Mouse (Mus musculus): ENCODE measurements around the gene Zfyve27. TPM values are rescaled to one million over a fixed set of nuclear protein-coding genes. Genes with fewer than 3 reads are reported as not detected.

Zfyve27 gene
- 32.0 and 33.0 TPM in 2 replicates for polyA plus RNA-seq (2016; fragmentation: Nextera tagmentation; extraction: Ambion mirVana)

- H3K27ac ChIP-seq (replicated peaks): no peak within 1 kb of the TSS
- peaks cover 3% of the 10 kb centered on the region; the same call in 1 of the 2 replicates for H3K4me1 ChIP-seq
- no peak within 1 kb of the TSS for H3K4me3 ChIP-seq
- no peaks in the 10 kb centered on the region for H3K36me3 ChIP-seq (replicated peaks)
- peaks cover 26% of the 10 kb centered on the region for H3K27me3 ChIP-seq (replicated peaks; ENCODE audit: low read depth, poor library complexity, severe bottlenecking)
- DNase-seq (ENCODE audit: low spot score): no peak
- WGBS: 79% methylated on average over 5 of the region's 5 CpGs
- no peaks in the 10 kb centered on the region for H3K9me3 ChIP-seq
These were observed at the start of gene Zfyve27 for GRCm38 (mm10) chr19:42163764-42164163. TSS of gene Zfyve27 (plus strand) at chr19:42163951.

GRCm38 (mm10) chr19:42115783-42116335 is 47.9 kb upstream of the Zfyve27 start:
- Histone ChIP-seq H3K27ac (replicated peaks) (no peak overlapping the region), H3K36me3 (replicated peaks) (peaks cover 87% of the 10 kb centered on the region), H3K4me1 (no peaks in the 10 kb centered on the region), H3K9me3 (no peaks in the 10 kb centered on the region), H3K4me3 (no peak overlapping the region), H3K27me3 (replicated peaks; ENCODE audit: low read depth, poor library complexity, severe bottlenecking) (no peaks in the 10 kb centered on the region)
- DNase-seq (ENCODE audit: low spot score): no peak
- WGBS: 90% methylated on average over 4 of the region's 4 CpGs

- no peak for DNase-seq (ENCODE audit: low spot score)
- Histone ChIP-seq H3K36me3 (replicated peaks) (peaks cover 94% of the 10 kb centered on the region), H3K4me1 (no peaks in the 10 kb centered on the region), H3K4me3 (no peak overlapping the region), H3K9me3 (no peaks in the 10 kb centered on the region), H3K27ac (replicated peaks) (no peak overlapping the region), H3K27me3 (replicated peaks; ENCODE audit: low read depth, poor library complexity, severe bottlenecking) (no peaks in the 10 kb centered on the region)
- WGBS: 96% methylated on average over 9 of the region's 9 CpGs
These were observed 45.6 kb upstream of the Zfyve27 start for GRCm38 (mm10) chr19:42118142-42118541.

GRCm38 (mm10) chr19:42118596-42118995 is 45.2 kb upstream of the Zfyve27 start:
- Histone ChIP-seq H3K27ac (replicated peaks) (no peak overlapping the region), H3K27me3 (replicated peaks; ENCODE audit: low read depth, poor library complexity, severe bottlenecking) (no peaks in the 10 kb centered on the region), H3K4me1 (no peaks in the 10 kb centered on the region), H3K4me3 (no peak overlapping the region), H3K9me3 (no peaks in the 10 kb centered on the region), H3K36me3 (replicated peaks) (peaks cover 94% of the 10 kb centered on the region)
- DNase-seq (ENCODE audit: low spot score): no peak
- 91% methylated on average over 5 of the region's 5 CpGs for WGBS

DNA sequence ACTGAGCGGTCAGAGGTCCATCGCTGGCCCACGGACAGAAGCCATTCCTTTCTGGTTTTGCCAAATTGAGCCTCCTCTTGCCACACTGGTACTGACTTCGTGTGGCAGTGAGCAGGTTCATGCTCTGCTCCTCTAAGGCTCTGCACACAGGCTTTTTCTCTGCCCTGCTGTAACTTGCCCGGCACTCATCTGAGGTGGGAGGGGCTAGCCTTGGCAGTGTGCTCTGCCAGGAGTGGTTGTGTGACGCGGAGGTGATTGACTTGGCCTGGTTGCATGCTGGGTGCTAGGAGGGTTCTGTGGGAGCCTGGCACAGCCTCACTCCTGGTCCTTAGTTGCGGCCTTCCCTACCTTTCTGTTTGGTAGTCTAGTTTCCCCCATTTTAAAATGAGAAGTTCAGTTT is 43.3 kb upstream of the Zfyve27 start:
- no peaks in the 10 kb centered on the region for H3K9me3 ChIP-seq
- H3K36me3 ChIP-seq (replicated peaks): peaks cover 94% of the 10 kb centered on the region
- H3K27ac ChIP-seq (replicated peaks): no peak overlapping the region
- WGBS: 93% methylated on average over 8 of the region's 8 CpGs
- DNase-seq (ENCODE audit: low spot score): no peak
- no peaks in the 10 kb centered on the region for H3K27me3 ChIP-seq (replicated peaks; ENCODE audit: low read depth, poor library complexity, severe bottlenecking)
- H3K4me3 ChIP-seq: no peak overlapping the region
- H3K4me1 ChIP-seq: no peaks in the 10 kb centered on the region

DNA sequence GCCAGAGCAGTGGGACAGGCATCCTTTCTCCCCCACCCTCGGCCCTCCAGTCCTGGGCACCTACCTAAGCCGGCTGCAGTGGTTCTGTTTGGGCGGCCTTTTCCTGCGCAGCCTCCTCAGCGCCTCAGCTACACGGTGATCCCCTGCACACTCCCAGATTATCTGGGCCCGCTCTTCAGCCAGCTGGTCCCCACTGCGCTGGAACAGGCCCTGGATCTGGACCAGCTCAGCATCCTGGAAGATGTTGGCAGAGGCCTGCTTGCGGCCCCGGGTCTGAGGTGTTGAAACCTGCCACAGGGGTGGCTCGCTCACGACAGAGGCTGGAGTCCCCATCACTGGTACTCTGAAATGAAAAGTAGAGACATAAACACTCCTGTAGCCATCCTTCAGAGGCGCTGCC is 39.1 kb upstream of the Zfyve27 start:
- H3K9me3 ChIP-seq: no peaks in the 10 kb centered on the region
- peaks cover 18% of the 10 kb centered on the region for H3K4me1 ChIP-seq
- H3K4me3 ChIP-seq: no peak overlapping the region
- DNase-seq (ENCODE audit: low spot score): no peak
- peaks cover 56% of the 10 kb centered on the region for H3K36me3 ChIP-seq (replicated peaks)
- no peak overlapping the region for H3K27ac ChIP-seq (replicated peaks)
- 84% methylated on average over 13 of the region's 13 CpGs for WGBS
- H3K27me3 ChIP-seq (replicated peaks; ENCODE audit: low read depth, poor library complexity, severe bottlenecking): 0 out of 2 replicates have a peak, but pooled peaks cover 7% of the 10 kb centered on the region

- no peak for DNase-seq (ENCODE audit: low spot score)
- Histone ChIP-seq H3K27me3 (replicated peaks; ENCODE audit: low read depth, poor library complexity, severe bottlenecking) (0 out of 2 replicates have a peak, but pooled peaks cover 7% of the 10 kb centered on the region), H3K4me3 (no peak overlapping the region), H3K27ac (replicated peaks) (no peak overlapping the region), H3K9me3 (no peaks in the 10 kb centered on the region), H3K36me3 (replicated peaks) (peaks cover 46% of the 10 kb centered on the region), H3K4me1 (peaks cover 25% of the 10 kb centered on the region)
- WGBS: 88% methylated on average over 11 of the region's 11 CpGs
These were observed 38.1 kb upstream of the Zfyve27 start for GRCm38 (mm10) chr19:42125501-42126218.

DNA sequence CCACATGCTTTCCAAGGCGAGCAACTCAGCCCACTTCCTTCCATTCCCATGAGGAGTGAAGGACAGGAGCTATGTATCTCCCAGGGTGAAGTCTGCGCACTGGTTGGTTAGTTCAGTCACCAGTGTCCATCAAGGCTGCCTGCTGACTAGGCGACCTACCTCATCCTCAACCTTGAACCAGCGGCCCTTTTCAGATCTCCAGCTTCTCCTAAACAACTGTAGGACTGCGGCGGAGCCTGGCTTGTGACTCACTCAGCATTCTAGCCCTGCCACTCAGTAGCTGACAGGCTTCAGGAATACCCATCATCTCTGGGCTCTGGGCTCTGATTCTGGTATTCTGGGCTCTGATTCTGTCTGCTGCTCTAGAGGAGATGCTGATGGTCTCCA is 37.5 kb upstream of the Zfyve27 start:
- Histone ChIP-seq H3K9me3 (no peaks in the 10 kb centered on the region), H3K4me1 (peaks cover 29% of the 10 kb centered on the region), H3K27ac (replicated peaks) (no peak overlapping the region), H3K4me3 (no peak overlapping the region), H3K27me3 (replicated peaks; ENCODE audit: low read depth, poor library complexity, severe bottlenecking) (0 out of 2 replicates have a peak, but pooled peaks cover 7% of the 10 kb centered on the region), H3K36me3 (replicated peaks) (peaks cover 41% of the 10 kb centered on the region)
- DNase-seq (ENCODE audit: low spot score): no peak
- 92% methylated on average over 6 of the region's 6 CpGs for WGBS

DNA sequence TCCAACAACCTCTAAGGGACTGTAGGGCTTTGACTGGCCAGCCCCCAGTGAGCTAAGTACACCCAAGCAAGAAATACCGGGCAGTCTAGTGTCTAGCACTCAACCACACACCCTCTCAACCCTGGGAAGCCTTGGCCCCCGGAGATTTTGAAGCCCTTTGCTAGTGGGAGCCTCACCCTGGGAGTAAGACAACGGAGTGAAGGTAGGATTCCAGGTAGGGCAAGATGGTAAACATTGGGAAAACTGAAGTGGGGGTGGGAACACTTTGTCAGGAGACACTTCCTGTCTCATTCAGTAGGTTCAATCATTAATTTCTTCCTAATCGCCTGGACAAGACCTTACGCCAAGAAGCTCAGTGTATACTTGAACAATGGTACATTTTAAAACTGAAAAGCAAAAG is 36.7 kb upstream of the Zfyve27 start:
- DNase-seq (ENCODE audit: low spot score): no peak
- WGBS: 88% methylated on average over 5 of the region's 5 CpGs
- H3K27me3 ChIP-seq (replicated peaks; ENCODE audit: low read depth, poor library complexity, severe bottlenecking): 0 out of 2 replicates have a peak, but pooled peaks cover 7% of the 10 kb centered on the region
- H3K4me1 ChIP-seq: peaks cover 31% of the 10 kb centered on the region
- no peaks in the 10 kb centered on the region for H3K9me3 ChIP-seq
- peaks cover 33% of the 10 kb centered on the region for H3K36me3 ChIP-seq (replicated peaks)
- H3K4me3 ChIP-seq: no peak overlapping the region
- H3K27ac ChIP-seq (replicated peaks): no peak overlapping the region

DNA sequence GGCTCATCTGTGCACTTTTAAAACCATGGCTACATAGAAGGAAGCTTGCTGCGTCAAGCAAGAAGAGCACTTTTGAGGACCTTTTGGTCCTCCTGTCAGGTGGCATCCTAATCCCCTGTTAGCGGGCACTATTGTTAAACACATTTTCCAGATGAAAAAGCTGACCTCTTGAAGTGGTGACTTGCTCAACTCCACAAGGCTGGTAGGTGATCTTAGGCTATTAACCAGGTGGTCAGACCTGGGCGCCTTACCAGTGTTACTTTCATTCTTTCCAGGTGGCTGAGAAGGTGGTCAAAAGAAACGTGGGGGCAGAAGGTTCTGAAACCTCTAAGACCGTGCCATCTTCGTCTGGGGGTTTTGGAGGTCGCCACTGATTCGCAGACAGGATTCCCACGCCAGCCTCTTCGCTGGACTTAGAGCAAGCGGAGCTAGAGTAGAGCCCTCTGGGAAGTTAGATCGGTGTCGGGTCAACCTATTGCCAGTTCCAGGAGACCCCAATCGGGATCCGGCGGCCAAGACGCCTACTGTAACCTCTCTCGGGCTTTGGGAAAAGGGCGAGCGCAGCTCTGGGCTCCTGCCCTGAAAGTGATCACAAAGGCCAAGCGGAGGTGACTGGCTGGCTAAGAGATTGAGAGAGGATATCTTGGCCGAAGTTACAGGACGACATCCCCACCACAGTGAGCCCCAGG is 35.6 kb upstream of the Zfyve27 start:
- Histone ChIP-seq H3K9me3 (no peaks in the 10 kb centered on the region), H3K27me3 (replicated peaks; ENCODE audit: low read depth, poor library complexity, severe bottlenecking) (0 out of 2 replicates have a peak, but pooled peaks cover 7% of the 10 kb centered on the region), H3K4me1 (peaks cover 31% of the 10 kb centered on the region), H3K27ac (replicated peaks) (peak overlapping the region; percentile 87), H3K4me3 (peak overlapping the region; percentile 77), H3K36me3 (replicated peaks) (peaks cover 21% of the 10 kb centered on the region)
- 5% methylated on average over 23 of the region's 23 CpGs for WGBS
- DNase-seq (ENCODE audit: low spot score): no peak

- Histone ChIP-seq H3K4me3 (peak within 1 kb of the TSS; percentile 77), H3K9me3 (no peaks in the 10 kb centered on the region), H3K27ac (replicated peaks) (peak within 1 kb of the TSS; percentile 87), H3K27me3 (replicated peaks; ENCODE audit: low read depth, poor library complexity, severe bottlenecking) (0 out of 2 replicates have a peak, but pooled peaks cover 7% of the 10 kb centered on the region), H3K36me3 (replicated peaks) (peaks cover 13% of the 10 kb centered on the region), H3K4me1 (peaks cover 31% of the 10 kb centered on the region)
- WGBS: under 1% methylated on average over 54 of the region's 54 CpGs
- peak; percentile 99 for DNase-seq (ENCODE audit: low spot score)
These were observed 34.8 kb upstream of the Zfyve27 start, which contains the start of gene Avpi1 for GRCm38 (mm10) chr19:42128787-42129508. TSS of gene Avpi1 (minus strand) at chr19:42129059.
